20 mouse cellular contexts compared by ENCODE assay signal in genomic region chr13:9660711-9661110, GRCm38 (mm10).
DNase-seq lines count a peak whose midpoint lies in the region; ATAC-seq lines count a peak whose summit lies in the region.
"Had no signal": no experiment of that assay in that cellular context is flagged by ENCODE, and none has a peak within 500 bp of the region (broad histone marks: within the 10 kb centered on the region; RNA-seq: fewer than 3 reads in every experiment).

No protein-coding gene starts in this region.

- H3K4me1 ChIP-seq in liver, embryonic 11.5 days (replicated peaks; ENCODE audit: control insufficient read depth, insufficient read depth, low read length): no peaks in the 10 kb centered on the region
- H3K4me1 ChIP-seq in liver, embryonic 12.5 days: peaks cover 10% of the 10 kb centered on the region
- H3K4me1 ChIP-seq: embryonic facial prominence, embryonic 13.5 days; forebrain, embryonic 12.5 days; heart, embryonic 15.5 days; hindbrain, embryonic 13.5 days had no signal

- no peak overlapping the region for H3K4me3 ChIP-seq in liver, embryonic 11.5 days (ENCODE audit: low read depth, low read length)
- H3K4me3 ChIP-seq in liver, embryonic 12.5 days: no peak overlapping the region
- H3K4me3 ChIP-seq: embryonic facial prominence, embryonic 13.5 days; forebrain, embryonic 12.5 days; heart, adult 2 months; heart, embryonic 15.5 days; hindbrain, embryonic 13.5 days had no signal

- 70% methylated on average over 1 of the region's 1 CpGs for WGBS in liver, embryonic 11.5 days
- 58% methylated on average over 1 of the region's 1 CpGs for WGBS in liver, embryonic 12.5 days (ENCODE audit: insufficient replicate concordance)

- peak; percentile 11 for DNase-seq in embryo, embryonic 11 days
- DNase-seq in embryo, embryonic 9.5 days (ENCODE audit: extremely low spot score): no peak
- no peak for DNase-seq in liver, embryonic 11.5 days (ENCODE audit: low spot score)
- peak; percentile 4 for DNase-seq in c-Kit-positive CD71-positive TER-119-positive erythroid progenitor cells, embryonic 14.5 days (ENCODE audit: low spot score)
- DNase-seq in adrenal gland, adult 18-20 months (ENCODE audit: low spot score in 2 of 2): no peak
- DNase-seq in ovary, adult 18-20 months (ENCODE audit: low spot score): no peak
- DNase-seq: adrenal gland, postnatal 25 days; cerebellum, adult 8-10 months; cerebellum, postnatal 14 days; gastrocnemius, postnatal 14 days; heart, adult 2 months; heart, postnatal 14 days had no signal

- no peaks in the 10 kb centered on the region for H3K9me3 ChIP-seq in liver, embryonic 11.5 days (ENCODE audit: control insufficient read depth, low read length)
- no peaks in the 10 kb centered on the region for H3K9me3 ChIP-seq in liver, embryonic 12.5 days (replicated peaks)
- H3K9me3 ChIP-seq: embryonic facial prominence, embryonic 13.5 days; forebrain, embryonic 12.5 days; heart, embryonic 15.5 days; hindbrain, embryonic 13.5 days had no signal

- no peak overlapping the region for H3K27ac ChIP-seq in liver, embryonic 11.5 days (ENCODE audit: low read depth, low read length)
- H3K27ac ChIP-seq in liver, embryonic 12.5 days: no peak overlapping the region
- H3K27ac ChIP-seq: embryonic facial prominence, embryonic 13.5 days; forebrain, embryonic 12.5 days; heart, adult 2 months; heart, embryonic 15.5 days; hindbrain, embryonic 13.5 days had no signal

- no peaks in the 10 kb centered on the region for H3K36me3 ChIP-seq in liver, embryonic 11.5 days (ENCODE audit: control insufficient read depth, insufficient read depth, low read length)
- no peaks in the 10 kb centered on the region for H3K36me3 ChIP-seq in liver, embryonic 12.5 days

- ATAC-seq in liver, embryonic 11.5 days (replicated peaks; ENCODE audit: low FRiP score): 0 out of 2 replicates have a peak, but pooled peaks have one; percentile 34
- ATAC-seq in liver, embryonic 12.5 days: no peak
- ATAC-seq: forebrain, embryonic 16.5 days had no signal

- H3K9ac ChIP-seq in liver, embryonic 11.5 days (ENCODE audit: low read depth, low read length): no peak overlapping the region
- H3K9ac ChIP-seq in liver, embryonic 12.5 days: no peak overlapping the region
- H3K9ac ChIP-seq: embryonic facial prominence, embryonic 13.5 days; forebrain, embryonic 12.5 days; heart, embryonic 15.5 days; hindbrain, embryonic 13.5 days had no signal

- no peak overlapping the region for H3K4me2 ChIP-seq in liver, embryonic 11.5 days
- H3K4me2 ChIP-seq in liver, embryonic 12.5 days: no peak overlapping the region
- H3K4me2 ChIP-seq: embryonic facial prominence, embryonic 13.5 days; forebrain, embryonic 12.5 days; heart, embryonic 11.5 days; heart, embryonic 15.5 days; hindbrain, embryonic 13.5 days had no signal

- no peaks in the 10 kb centered on the region for H3K27me3 ChIP-seq in liver, embryonic 11.5 days (replicated peaks; ENCODE audit: control insufficient read depth, insufficient read depth, low read length)
- no peaks in the 10 kb centered on the region for H3K27me3 ChIP-seq in liver, embryonic 12.5 days (replicated peaks)
- H3K27me3 ChIP-seq: CH12.LX; embryonic facial prominence, embryonic 13.5 days; forebrain, embryonic 12.5 days; heart, embryonic 15.5 days; hindbrain, embryonic 13.5 days had no signal

Comparison
In these comparisons a context has a peak if more than half of its experiments do, and no peak if none do; other contexts are left out.
1. DNase-seq: peak in embryo, embryonic 11 days (single experiment) and c-Kit-positive CD71-positive TER-119-positive erythroid progenitor cells, embryonic 14.5 days (single experiment); none in embryo, embryonic 9.5 days (single experiment), liver, embryonic 11.5 days (single experiment), adrenal gland, adult 18-20 months (0 of 2) and ovary, adult 18-20 months (single experiment).